Mouse (Mus musculus): ENCODE measurements around the gene Mep1a.

Mep1a gene

GRCm38 (mm10) chr17:43460245-43461181 lies 42.1 kb downstream of the Mep1a start:
- TF ChIP-seq CTCF (conservative IDR thresholded peaks at IDR 0.05; ENCODE audit: low read length) (peak; percentile 38), NANOG (IDR thresholded peaks at IDR 0.05; ENCODE audit: borderline replicate concordance, low read length) (no peak), POU5F1 (IDR thresholded peaks at IDR 0.05; ENCODE audit: borderline replicate concordance, low read length) (no peak)
- Histone ChIP-seq H3K4me3 (replicated peaks; ENCODE audit: low read length) (no peak overlapping the region; the same call in 1 of the 2 replicates), H3K4me1 (replicated peaks; ENCODE audit: low read depth, low read length) (peaks cover 3% of the 10 kb centered on the region; the same call in 1 of the 2 replicates), H3K27me3 (ENCODE audit: insufficient read depth, low read length) (no peaks in the 10 kb centered on the region), H3K9me3 (ENCODE audit: low read length) (no peaks in the 10 kb centered on the region), H3K36me3 (ENCODE audit: insufficient read depth, low read length) (no peaks in the 10 kb centered on the region)

GRCm38 (mm10) chr17:43459737-43460230 lies 42.8 kb downstream of the Mep1a start:
- Histone ChIP-seq H3K4me3 (replicated peaks; ENCODE audit: low read length) (no peak overlapping the region), H3K27me3 (ENCODE audit: insufficient read depth, low read length) (no peaks in the 10 kb centered on the region), H3K4me1 (replicated peaks; ENCODE audit: low read depth, low read length) (peaks cover 3% of the 10 kb centered on the region; the same call in 1 of the 2 replicates), H3K9me3 (ENCODE audit: low read length) (no peaks in the 10 kb centered on the region), H3K36me3 (ENCODE audit: insufficient read depth, low read length) (no peaks in the 10 kb centered on the region)
- TF ChIP-seq CTCF (conservative IDR thresholded peaks at IDR 0.05; ENCODE audit: low read length) (no peak), NANOG (IDR thresholded peaks at IDR 0.05; ENCODE audit: borderline replicate concordance, low read length) (no peak), POU5F1 (IDR thresholded peaks at IDR 0.05; ENCODE audit: borderline replicate concordance, low read length) (no peak)

GRCm38 (mm10) chr17:43458598-43458997 lies 44.0 kb downstream of the Mep1a start:
- Histone ChIP-seq H3K4me1 (replicated peaks; ENCODE audit: low read depth, low read length) (peaks cover 3% of the 10 kb centered on the region; the same call in 1 of the 2 replicates), H3K4me3 (replicated peaks; ENCODE audit: low read length) (no peak overlapping the region), H3K27me3 (ENCODE audit: insufficient read depth, low read length) (no peaks in the 10 kb centered on the region), H3K9me3 (ENCODE audit: low read length) (no peaks in the 10 kb centered on the region), H3K36me3 (ENCODE audit: insufficient read depth, low read length) (no peaks in the 10 kb centered on the region)
- no peak for TF ChIP-seq NANOG (IDR thresholded peaks at IDR 0.05; ENCODE audit: borderline replicate concordance, low read length)
- peak; percentile 78 for TF ChIP-seq POU5F1 (IDR thresholded peaks at IDR 0.05; ENCODE audit: borderline replicate concordance, low read length)
- peak; percentile 51 for TF ChIP-seq CTCF (conservative IDR thresholded peaks at IDR 0.05; ENCODE audit: low read length)

GRCm38 (mm10) chr17:43451216-43451615 lies 51.4 kb downstream of the Mep1a start:
- Histone ChIP-seq H3K9me3 (ENCODE audit: low read length) (no peaks in the 10 kb centered on the region), H3K4me1 (replicated peaks; ENCODE audit: low read depth, low read length) (no peaks in the 10 kb centered on the region), H3K4me3 (replicated peaks; ENCODE audit: low read length) (no peak overlapping the region), H3K27me3 (ENCODE audit: insufficient read depth, low read length) (no peaks in the 10 kb centered on the region), H3K36me3 (ENCODE audit: insufficient read depth, low read length) (no peaks in the 10 kb centered on the region)
- TF ChIP-seq POU5F1 (IDR thresholded peaks at IDR 0.05; ENCODE audit: borderline replicate concordance, low read length), result no peak
- no peak for TF ChIP-seq CTCF (conservative IDR thresholded peaks at IDR 0.05; ENCODE audit: low read length)
- TF ChIP-seq NANOG (IDR thresholded peaks at IDR 0.05; ENCODE audit: borderline replicate concordance, low read length), result no peak

GRCm38 (mm10) chr17:43434485-43434884 lies 68.1 kb downstream of the Mep1a start:
- no peak overlapping the region for H3K4me3 ChIP-seq (replicated peaks; ENCODE audit: low read length)
- H3K9me3 ChIP-seq (ENCODE audit: low read length), result no peaks in the 10 kb centered on the region
- no peaks in the 10 kb centered on the region for H3K4me1 ChIP-seq (replicated peaks; ENCODE audit: low read depth, low read length)
- no peak for TF ChIP-seq CTCF (conservative IDR thresholded peaks at IDR 0.05; ENCODE audit: low read length)
- H3K36me3 ChIP-seq (ENCODE audit: insufficient read depth, low read length), result no peaks in the 10 kb centered on the region
- no peaks in the 10 kb centered on the region for H3K27me3 ChIP-seq (ENCODE audit: insufficient read depth, low read length)

- no peaks in the 10 kb centered on the region for H3K27me3 ChIP-seq (ENCODE audit: insufficient read depth, low read length)
- no peaks in the 10 kb centered on the region for H3K9me3 ChIP-seq (ENCODE audit: low read length)
- TF ChIP-seq POU5F1 (IDR thresholded peaks at IDR 0.05; ENCODE audit: borderline replicate concordance, low read length), result no peak
- no peak overlapping the region for H3K4me3 ChIP-seq (replicated peaks; ENCODE audit: low read length)
- no peaks in the 10 kb centered on the region for H3K36me3 ChIP-seq (ENCODE audit: insufficient read depth, low read length)
- H3K4me1 ChIP-seq (replicated peaks; ENCODE audit: low read depth, low read length), result no peaks in the 10 kb centered on the region
Observed at GRCm38 (mm10) chr17:43431692-43432091, 70.9 kb downstream of the Mep1a start.
